Mouse (Mus musculus) liver (tissue): ENCODE data around the gene Abhd12.

Experiments used
- DNase-seq: peaks from one replicate; pipeline ENCODE4 v3.0.0-alpha.2; 2020; ENCODE audit warnings: mixed read lengths

Gene Abhd12

DNA sequence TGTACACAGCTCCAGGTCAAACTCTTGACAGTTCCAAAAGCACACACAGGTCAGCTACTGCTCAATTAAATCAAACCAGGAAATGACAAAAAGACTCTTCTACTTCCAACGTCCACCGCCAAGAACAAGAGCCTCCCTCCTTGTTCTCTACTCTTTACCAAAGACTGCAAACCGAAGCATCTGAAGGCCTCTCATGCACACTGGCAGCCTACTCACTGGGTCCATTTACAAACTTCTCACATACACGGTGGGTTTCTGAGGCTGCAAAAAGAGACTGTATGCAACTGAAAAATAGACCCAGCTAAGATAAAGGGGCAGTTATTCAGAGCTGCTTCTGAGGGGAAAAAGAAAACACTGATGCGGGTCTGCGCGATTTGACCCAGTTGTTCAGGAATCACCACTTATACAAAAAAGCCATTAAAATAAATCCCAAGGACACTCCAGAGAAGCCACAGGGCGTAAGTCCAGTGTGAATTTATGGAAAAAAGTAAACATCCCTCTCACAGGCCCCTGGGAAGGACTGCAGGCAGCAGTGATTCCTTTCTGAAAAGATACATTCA, 57.0 kb downstream of the Abhd12 start:
- DNase-seq = no peak

DNA sequence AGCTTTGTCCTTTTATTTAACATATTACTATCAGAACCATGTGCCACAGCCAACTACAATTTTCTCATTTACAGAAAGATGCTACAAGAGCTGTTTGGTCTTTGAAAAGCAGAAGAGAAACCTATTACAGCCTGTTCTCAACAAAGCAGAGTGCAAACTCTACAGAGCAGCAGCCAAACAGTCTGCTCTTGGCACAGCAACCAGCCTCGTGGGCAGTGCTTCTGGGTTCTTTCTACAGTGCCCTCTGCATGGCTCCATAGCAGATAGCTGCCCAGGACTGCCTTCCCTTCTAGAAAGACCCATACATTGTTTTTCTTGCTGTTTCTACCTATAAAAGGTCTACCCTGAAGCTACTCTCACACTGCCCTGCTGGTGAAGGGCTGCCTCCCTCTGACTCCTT, 59.7 kb downstream of the Abhd12 start:
- no peak for DNase-seq

DNA sequence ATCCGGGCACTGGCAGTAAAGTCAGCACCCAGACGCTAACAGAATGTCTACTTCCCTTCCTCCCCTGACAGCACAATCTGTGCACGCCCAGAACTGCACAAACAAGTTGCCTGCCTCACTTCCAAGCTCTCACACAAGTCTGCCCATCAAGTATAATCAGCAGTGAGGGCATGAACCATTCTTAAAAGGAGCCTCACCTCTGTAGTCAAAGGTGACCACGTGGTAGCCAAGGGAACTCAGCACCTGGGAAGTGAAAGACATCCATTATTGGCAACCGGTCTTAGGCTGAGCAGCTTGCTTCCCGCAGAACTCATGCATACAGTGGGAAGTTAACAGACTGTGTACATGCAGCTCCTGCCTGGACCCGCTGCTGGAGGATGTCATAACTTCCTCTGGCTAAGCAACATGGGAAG, 62.5 kb downstream of the Abhd12 start:
- DNase-seq = no peak

DNA sequence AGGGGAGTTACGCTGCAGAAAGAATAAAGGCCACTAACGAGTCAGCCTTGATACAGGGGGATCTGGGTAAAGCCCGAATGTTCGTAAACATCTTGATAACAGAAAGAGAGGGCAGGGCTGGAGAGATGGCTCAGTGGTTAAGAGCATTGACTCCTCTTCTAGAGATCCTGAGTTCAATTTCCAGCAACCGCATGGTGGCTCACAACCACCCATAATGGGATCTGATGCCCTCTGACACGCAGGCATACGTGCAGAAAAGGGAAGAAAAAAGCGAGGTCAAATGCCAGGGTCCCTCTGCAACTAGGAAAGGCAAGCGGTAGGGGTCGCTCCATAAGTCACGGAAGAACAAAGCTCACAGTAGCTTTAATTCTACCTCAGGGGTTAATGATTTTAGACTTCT, 63.4 kb downstream of the Abhd12 start:
- no peak for DNase-seq

DNA sequence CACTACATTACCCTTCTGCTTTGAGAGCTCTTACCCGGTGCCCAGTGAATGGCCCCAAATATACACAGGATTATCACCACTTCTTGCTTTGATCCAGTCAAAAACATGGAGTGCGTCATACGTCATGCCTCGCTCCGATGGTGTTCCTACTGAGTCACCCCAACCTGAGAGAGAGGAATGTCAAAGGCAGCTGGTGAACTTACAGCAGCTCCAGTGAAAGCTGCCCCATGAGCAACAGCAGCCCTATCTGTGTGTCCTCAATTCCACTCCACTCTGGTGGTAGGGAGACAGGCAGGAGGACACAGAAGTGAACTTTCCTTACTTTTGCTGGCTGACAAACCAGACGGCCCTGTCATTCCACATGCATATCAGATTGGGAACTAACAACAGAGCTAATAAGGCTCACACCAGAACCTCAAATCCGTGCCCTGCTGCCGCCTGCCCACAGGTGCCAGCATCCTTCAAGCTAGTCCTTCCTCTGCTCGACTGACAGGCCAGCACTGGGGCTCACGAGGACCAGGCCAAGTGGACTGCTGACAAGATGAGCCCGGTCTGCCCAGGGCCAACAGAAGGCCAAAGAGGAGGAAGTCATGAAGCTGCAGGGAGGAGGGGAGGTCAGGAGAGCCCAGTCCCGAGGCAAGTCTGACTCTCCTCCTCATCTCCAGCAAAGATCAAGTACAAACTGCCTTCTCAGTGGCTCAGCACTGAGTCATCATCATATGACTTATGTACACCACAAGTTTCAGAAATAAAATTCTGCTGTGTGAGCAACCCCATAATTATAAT, 64.7 kb downstream of the Abhd12 start:
- no peak for DNase-seq

DNA sequence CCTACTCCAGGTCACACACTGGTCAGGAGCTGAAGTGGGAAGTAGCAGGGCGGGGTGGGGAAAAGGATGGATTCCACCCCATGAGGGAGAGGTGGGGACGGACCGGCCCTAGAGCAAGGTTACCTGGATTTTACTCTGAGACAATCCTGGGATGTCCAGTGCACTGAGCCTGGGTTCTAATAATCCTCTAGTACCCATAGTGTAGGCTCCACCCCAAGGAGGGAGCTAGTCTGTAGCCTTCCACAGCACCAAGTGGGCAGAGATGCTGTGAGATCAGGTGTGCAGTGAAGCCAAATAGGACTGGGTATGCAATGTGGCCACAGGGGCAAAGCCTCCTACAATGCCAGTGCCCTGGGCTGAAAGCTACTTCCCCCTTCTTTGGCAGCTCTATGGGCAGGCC, 66.8 kb downstream of the Abhd12 start:
- no peak for DNase-seq

DNA sequence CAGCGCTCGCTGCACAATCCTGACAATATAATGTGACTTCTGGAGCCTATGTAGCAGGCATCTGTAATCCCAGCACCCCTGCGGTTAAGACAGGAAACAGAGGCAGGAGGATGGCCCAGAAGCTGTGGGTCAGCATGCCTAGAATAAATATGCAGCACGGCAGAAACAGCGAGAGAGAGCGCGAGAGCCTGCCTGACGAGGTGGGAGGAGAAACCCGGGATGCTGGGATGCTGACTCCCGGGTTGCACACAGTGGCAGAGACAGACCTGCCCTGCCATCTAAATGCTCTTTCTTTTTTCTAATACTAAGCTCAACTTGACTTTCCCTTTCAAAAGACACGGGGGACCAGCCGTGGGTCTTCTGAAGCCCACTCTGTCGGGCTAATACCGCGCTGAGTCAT, 67.6 kb downstream of the Abhd12 start:
- DNase-seq = no peak

DNA sequence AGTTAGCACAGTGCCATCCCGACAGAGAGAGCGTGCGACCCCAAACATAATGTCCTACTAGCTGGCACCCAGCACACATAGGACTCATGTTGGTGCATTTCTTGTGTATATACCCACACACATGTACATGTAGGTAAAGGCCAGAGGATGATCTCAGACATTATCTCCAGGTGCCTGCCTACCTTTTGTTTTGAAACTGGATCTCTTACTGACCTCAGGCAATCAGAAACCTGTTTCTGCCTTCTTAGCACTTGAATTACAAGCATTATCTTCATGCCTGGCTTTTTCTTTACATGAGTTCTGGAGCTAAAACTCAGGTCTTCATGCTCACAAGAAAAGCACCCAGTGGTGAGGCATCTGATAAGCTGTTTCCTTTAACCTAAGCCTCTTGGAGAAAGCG, 68.6 kb downstream of the Abhd12 start:
- DNase-seq = no peak

DNA sequence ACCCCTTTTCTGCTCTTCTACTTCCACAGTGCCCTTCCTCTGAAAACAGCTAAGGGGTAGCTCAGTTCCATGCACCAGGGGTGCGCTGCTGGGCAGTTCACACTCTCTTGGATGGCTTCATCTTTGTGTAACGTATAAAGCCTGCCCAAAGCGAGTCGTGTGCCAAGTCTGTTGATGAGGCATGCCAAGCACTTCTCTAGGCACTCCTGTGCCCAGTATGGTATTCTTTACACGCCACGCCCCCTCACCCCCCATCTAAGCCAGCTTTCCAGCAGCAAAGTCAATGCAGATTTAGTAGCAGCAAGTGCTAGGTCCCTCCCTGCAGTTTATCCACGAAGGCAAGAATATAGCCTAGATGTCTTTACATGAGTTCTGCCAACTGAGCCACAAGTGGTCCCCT, 69.9 kb downstream of the Abhd12 start:
- DNase-seq = no peak

DNA sequence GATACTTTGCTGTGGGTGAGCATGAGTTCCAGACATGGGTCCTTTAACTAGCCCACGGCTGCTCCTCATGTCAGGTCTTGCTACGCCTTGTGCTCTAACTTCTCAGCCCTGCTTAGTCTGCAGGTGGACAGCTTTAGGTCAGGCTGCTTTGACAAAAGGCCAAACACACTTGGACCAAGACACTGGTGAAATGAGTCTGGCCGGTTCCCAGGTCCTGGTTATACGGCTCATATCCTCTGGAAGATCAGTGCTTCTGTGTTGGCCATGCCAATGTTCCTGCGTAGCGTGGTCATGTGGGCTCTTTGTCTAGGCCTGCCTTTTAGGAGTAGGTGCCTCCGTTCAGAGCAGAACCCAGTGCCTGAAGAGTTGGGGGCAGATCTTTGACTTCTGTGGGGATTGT, 72.5 kb downstream of the Abhd12 start:
- DNase-seq = no peak

DNA sequence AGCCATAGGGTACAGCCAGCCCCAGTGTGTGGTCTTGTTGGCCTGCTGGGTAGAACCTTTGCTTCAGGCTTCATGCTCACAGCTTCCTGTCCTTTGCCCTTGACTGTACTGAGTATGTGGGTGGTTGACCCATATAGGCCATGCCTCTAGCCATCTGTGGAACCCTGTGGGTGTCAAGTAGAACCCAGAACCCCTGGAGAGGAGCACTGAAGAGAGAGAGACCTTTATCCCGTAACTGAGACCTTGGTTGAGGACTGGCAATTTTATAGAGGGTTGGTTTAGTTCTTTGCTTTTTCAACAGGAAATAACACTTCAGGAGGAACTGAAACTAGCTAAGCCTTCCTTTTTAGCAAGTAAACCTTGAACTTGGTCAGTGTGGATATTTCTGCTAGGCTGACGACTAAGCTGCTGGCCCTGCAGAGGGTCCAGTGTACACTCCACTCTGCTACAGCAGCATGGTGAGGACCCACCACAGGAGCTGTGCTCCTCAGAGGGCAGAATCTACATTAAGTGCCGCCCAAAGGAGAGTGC, 73.6 kb downstream of the Abhd12 start:
- no peak for DNase-seq

DNA sequence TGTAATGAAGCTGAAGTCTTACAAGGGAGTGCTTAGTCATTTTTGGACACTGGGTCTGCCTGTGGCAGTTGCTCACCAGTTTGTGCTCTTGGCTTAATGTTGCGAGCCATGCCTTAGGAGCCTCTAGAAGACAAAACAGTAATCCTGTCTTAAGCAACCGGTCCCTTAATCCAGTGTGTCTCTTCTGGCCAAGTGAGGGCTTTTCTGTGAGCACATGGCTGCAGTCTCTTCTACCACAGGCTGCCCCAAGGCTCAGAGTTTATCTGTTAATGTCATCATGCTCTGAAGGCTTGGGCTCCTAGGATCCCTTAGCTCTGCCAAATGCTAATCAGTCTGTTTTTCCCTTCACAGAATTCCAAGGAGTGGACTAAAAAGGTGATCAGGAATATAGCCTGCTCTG, 74.5 kb downstream of the Abhd12 start:
- no peak for DNase-seq

DNA sequence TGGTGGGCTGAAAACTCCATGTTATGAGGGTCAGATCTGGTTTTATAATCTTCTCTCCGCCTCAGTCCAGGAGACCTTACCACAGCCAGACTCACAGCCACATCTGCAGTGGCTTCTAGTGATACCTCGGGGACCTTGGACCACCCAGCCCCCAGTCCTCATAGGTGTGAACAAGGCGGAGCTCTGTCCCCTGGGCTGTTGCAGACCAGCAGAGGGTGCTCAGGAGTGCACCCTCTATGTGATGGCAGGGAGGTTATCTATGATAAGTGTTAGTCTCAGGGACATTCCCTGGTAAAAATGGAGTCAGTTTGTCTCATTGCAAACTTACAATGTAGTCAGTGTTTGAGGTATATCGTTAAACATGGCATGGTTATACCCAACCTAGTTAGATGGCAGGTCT, 75.9 kb downstream of the Abhd12 start:
- no peak for DNase-seq

DNA sequence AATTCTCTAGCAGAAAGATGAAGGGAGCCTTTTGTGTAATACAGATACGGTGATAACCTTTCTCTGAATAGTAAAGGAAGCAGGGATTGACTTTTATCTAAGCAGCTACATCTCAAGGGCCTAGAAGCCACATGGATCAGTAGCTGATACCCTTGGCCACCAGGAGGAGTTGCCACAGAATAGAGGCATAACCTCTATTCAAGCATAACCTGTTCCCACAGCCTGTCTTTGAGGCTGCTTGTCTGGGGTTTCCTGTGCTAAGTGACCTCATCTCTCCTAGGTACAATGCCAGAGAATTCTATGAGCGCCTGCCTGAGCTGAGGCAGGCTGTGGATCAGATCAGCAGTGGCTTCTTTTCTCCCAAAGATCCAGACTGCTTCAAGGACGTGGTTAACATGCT, 76.4 kb downstream of the Abhd12 start:
- no peak for DNase-seq

DNA sequence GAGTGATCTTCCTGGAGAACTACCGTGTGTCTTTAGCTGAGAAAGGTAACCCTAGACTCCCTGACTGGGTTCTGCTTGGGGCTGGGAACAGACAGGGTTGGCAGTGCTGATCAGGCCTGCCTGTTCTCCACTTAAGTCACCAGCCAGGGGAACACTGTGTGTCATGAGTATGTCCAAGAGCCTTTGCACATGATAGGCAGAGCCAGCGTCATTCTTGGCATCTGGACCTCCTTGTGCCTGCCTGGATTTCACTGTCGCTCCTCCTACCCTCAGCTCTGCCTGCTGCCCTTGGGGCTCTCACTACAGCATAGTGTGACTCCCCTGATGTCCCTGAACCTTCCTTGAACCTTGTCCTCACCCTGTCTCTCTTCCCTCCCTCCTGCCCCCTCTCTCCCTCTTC, 78.1 kb downstream of the Abhd12 start:
- DNase-seq = no peak

DNA sequence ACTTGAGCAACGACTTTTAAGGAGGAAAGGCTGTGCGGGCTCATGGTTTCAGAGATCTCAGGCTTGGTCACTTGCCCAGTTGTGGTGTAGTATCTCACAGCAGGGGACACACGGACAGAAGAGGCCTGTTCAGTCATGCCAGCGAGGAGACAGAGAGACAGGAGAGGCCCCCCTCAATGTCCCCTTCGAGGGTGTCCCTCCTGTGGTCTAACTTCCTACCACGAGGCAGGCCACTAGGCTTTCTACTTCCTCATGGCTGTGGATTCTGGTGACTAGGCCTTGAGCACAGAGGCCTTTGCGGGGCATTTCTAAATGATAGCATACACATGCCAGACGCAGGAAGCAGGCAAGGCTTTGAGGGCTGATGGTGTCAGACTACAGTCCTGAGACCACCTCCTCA, 81.6 kb downstream of the Abhd12 start:
- DNase-seq = no peak

DNA sequence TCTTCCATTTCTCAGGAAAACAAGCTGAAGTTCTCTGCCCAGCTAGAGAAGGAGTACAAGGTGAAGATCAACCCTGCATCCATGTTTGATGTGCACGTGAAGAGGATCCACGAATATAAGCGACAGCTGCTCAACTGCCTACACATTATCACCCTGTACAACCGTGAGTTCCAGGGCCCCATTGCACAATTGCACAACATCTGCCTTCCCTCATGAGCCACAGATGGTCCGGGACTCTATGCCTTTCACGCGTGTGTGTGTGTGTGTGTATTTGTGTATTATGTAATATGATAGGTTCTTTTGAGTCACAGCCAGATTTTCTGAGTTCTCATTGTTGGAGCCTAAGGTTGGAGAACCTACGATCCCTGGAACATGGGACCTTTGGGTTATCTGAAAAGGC, 83.8 kb downstream of the Abhd12 start:
- DNase-seq = no peak

DNA sequence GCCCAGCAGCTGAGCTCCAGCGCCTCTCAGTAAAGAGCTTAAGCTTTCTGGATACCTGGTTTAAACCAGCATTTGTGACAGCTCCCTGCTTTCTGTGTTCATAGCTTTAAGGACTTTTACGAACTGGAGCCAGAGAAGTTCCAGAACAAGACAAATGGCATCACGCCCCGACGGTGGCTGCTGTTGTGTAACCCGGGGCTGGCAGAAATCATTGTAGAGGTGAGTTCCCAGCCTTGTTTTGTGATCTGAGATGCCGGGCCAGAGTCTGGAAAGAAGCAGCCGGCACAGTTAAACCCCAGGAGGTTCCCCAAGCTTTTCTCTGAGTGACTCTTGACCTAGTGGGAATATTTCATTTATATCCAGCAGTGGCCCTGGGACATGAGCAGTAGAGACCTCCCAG, 85.8 kb downstream of the Abhd12 start:
- DNase-seq = no peak

DNA sequence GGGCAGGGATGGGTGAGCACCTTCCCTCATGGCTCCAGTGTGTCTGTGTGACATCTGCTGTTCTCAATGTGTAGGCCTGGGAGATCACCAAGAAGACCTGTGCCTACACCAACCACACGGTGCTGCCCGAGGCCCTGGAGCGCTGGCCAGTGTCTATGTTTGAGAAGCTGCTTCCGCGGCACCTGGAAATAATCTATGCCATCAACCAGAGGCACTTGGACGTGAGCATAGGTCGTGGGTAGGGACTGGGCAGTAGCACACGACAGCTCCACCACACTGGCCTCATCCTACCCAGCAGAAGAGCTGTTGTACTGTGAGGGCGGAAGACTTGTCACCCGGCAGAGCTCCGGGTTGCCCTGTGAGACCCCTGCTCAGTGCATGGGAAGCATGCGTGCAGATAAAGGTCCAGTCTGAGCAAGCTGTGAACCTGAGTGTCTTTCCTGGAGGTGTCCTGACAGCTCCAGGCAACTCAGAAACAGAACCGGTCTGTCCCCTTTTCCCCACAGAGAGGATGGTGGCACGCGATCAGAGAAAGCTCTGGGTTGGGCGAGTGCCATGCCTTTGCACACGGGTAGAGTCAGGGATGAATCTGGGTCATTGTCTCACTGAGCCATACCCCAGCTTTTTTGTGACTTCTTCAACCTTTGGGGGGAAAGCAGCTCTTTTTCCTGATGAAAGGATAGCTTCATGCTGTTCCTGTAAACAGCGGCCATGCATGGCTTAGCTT, 87.7 kb downstream of the Abhd12 start:
- no peak for DNase-seq

DNA sequence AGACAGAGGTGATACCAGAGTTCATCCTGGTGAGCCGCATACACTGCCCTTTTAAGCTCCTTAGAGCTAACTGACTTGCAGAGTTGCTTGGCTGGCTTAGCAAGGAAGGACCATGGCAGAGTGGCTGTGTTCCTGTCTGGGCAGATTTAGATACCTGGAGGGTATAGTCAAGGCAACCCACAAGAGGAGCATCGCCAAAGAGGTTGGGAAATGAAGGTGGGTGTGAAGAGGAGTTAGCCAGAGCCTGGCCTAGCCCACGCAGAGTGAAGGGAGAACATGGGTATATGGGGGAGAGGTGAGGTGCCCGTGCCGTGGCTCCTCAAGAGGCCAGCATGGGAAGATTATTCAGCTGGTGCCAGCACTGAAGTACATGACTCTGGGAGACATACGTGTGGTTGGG, 91.7 kb downstream of the Abhd12 start:
- DNase-seq = no peak

DNA sequence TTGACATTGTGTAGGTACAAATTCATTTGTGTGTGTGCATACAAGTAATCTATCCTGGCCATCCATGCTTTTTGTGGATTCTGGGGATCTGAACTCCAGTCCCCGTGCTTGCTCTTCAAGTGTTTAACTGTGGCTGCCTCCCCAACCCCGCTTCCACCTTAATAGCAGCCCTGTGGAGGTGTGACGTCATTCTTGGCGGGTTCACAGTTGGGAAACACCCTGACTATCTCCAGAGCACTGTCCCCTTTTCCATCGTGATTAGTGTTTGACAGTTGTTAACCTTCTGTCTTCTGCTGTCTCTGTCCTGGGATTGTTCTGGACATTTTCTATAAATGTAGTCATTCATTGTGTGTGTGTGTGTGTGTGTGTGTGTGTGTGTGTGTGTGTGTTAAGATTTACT, 93.9 kb downstream of the Abhd12 start:
- DNase-seq = peak; percentile 22

DNA sequence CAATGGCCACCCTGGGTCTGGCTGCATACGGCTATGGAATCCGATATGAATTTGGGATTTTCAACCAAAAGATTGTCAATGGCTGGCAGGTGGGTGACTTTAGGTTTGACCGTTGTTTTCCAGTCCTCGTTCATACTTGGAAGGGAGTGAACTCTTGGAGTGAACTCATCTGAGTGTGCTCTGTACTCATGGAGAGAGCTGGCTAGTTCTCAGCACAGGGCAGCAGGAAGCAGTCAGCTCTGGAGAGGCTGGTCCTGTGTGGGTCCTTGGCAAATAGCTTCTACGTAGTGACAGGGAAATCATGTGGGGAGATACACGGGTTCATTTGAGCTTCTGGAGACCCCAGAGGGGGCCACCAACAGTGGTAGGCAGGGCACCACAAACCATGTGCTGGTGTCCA, 95.7 kb downstream of the Abhd12 start:
- no peak for DNase-seq

DNA sequence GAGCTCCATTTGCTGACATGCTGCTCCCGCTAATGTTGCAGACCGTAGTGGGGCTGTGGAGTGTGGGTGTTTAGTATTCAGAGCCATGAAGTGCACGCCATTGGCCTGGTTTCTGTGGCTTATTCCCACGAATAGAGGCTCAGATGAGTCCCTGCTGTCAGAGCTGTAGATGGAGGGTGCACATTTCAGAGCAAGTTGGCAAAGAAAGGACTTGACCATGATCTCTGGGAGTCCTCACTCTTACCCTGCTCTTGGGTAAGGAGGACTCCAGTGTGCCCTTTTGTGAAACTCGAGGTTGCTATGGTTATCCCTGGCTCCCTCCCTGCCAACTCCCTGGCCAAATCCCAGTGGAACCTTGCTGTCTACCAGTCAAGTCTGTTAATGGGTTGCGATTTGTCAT, 96.2 kb downstream of the Abhd12 start:
- DNase-seq = no peak

DNA sequence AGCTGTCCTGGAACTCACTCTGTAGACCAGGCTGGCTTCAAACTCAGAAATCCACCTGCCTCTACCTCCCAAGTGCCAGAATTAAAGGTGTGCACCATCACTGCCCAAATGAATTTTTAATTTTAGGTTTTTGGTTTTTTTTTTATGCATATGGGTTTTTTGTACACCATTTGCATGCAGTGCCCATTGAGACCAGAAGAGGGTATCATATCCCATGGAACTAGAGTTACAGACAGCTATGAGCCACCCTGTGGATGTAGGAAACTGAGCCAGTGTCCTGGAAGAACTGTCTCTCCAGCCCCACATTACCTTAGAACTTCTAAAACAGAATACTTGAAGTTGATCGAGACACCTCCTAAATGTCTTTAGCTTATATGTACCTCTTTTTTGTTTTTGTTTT, 101.5 kb downstream of the Abhd12 start:
- DNase-seq = no peak
